Mouse (Mus musculus) B cell, adult 2 months (primary cell): ENCODE measurements around the gene Nup133.

Experiments
- DNase-seq, 2 experiments: peaks; one replicate each; pipeline ENCODE4 v3.0.0; 2022

Gene Nup133

GRCm38 (mm10) chr8:123950077-123950802 is 1.2 kb upstream of the Nup133 start:
- peak; percentile 80 to 84 for DNase-seq

- DNase-seq: no peak
Measured at GRCm38 (mm10) chr8:123949686-123949986, 571 bp upstream of the Nup133 start.

- DNase-seq: no peak
Measured at GRCm38 (mm10) chr8:123929026-123929425, 20.0 kb downstream of the Nup133 start.

GRCm38 (mm10) chr8:123925671-123926070 is 23.4 kb downstream of the Nup133 start:
- no peak for DNase-seq

GRCm38 (mm10) chr8:123924719-123925118 is 24.3 kb downstream of the Nup133 start:
- DNase-seq: peak; percentile 87 to 90

GRCm38 (mm10) chr8:123914635-123915034 is 34.4 kb downstream of the Nup133 start:
- no peak for DNase-seq

- no peak for DNase-seq
Measured at GRCm38 (mm10) chr8:123912265-123912664, 36.8 kb downstream of the Nup133 start.

GRCm38 (mm10) chr8:123907604-123908003 is 41.5 kb downstream of the Nup133 start:
- DNase-seq: no peak

GRCm38 (mm10) chr8:123902653-123903052 is 46.4 kb downstream of the Nup133 start:
- no peak for DNase-seq

- no peak for DNase-seq
Measured at GRCm38 (mm10) chr8:123899366-123899765, 49.7 kb downstream of the Nup133 start.

GRCm38 (mm10) chr8:123898576-123898975 is 50.5 kb downstream of the Nup133 start:
- DNase-seq: no peak

GRCm38 (mm10) chr8:123896774-123897173 is 52.3 kb downstream of the Nup133 start:
- no peak for DNase-seq

GRCm38 (mm10) chr8:123896366-123896761 is 52.7 kb downstream of the Nup133 start:
- no peak for DNase-seq

GRCm38 (mm10) chr8:123895680-123896365 is 53.2 kb downstream of the Nup133 start:
- DNase-seq: no peak

- no peak for DNase-seq
Measured at GRCm38 (mm10) chr8:123895230-123895629, 53.8 kb downstream of the Nup133 start.

GRCm38 (mm10) chr8:123894502-123895097 is 54.5 kb downstream of the Nup133 start, which contains the start of gene Acta1:
TSS of gene Acta1 (minus strand) at chr8:123894751.
- DNase-seq: no peak

- no peak for DNase-seq
Measured at GRCm38 (mm10) chr8:123893413-123893812, 55.7 kb downstream of the Nup133 start.

- DNase-seq: no peak
Measured at GRCm38 (mm10) chr8:123892586-123893155, 56.4 kb downstream of the Nup133 start.

GRCm38 (mm10) chr8:123891883-123892585 is 57.0 kb downstream of the Nup133 start:
- DNase-seq: no peak

GRCm38 (mm10) chr8:123891271-123891670 is 57.8 kb downstream of the Nup133 start:
- peak; percentile 15 for DNase-seq

- DNase-seq: no peak
Measured at GRCm38 (mm10) chr8:123889797-123890196, 59.3 kb downstream of the Nup133 start.

GRCm38 (mm10) chr8:123887956-123888355 is 61.1 kb downstream of the Nup133 start:
- no peak for DNase-seq

- no peak for DNase-seq
Measured at GRCm38 (mm10) chr8:123887163-123887562, 61.9 kb downstream of the Nup133 start.
